Mouse (Mus musculus) brain, embryonic 18.5 days (tissue): ENCODE results near the gene Chchd6.

Experiments used
- DNase-seq: peaks from one replicate; pipeline ENCODE4 v3.0.0-alpha.2; 2012; ENCODE audit warnings: low read depth, low spot score

Gene Chchd6

GRCm38 (mm10) chr6:89407247-89407889 lies 188.1 kb downstream of the Chchd6 start:
- DNase-seq: no peak

- no peak for DNase-seq
Observed at GRCm38 (mm10) chr6:89404964-89405363, 190.5 kb downstream of the Chchd6 start.

- no peak for DNase-seq
Observed at GRCm38 (mm10) chr6:89403257-89404225, 191.9 kb downstream of the Chchd6 start.

- no peak for DNase-seq
Observed at GRCm38 (mm10) chr6:89402406-89402805, 193.0 kb downstream of the Chchd6 start.

GRCm38 (mm10) chr6:89399564-89399963 lies 195.9 kb downstream of the Chchd6 start:
- no peak for DNase-seq

- DNase-seq: no peak
Observed at GRCm38 (mm10) chr6:89397919-89398318, 197.5 kb downstream of the Chchd6 start.

GRCm38 (mm10) chr6:89393820-89394219 lies 201.6 kb downstream of the Chchd6 start:
- no peak for DNase-seq

- DNase-seq: no peak
Observed at GRCm38 (mm10) chr6:89392213-89392612, 203.2 kb downstream of the Chchd6 start.

- DNase-seq: no peak
Observed at GRCm38 (mm10) chr6:89389771-89390170, 205.7 kb downstream of the Chchd6 start.

GRCm38 (mm10) chr6:89386956-89387355 lies 208.5 kb downstream of the Chchd6 start:
- no peak for DNase-seq

GRCm38 (mm10) chr6:89384699-89385098 lies 210.8 kb downstream of the Chchd6 start:
- no peak for DNase-seq

- DNase-seq: no peak
Observed at GRCm38 (mm10) chr6:89381851-89382250, 213.6 kb downstream of the Chchd6 start.

- DNase-seq: no peak
Observed at GRCm38 (mm10) chr6:89381172-89381571, 214.3 kb downstream of the Chchd6 start.

GRCm38 (mm10) chr6:89380751-89381150 lies 214.7 kb downstream of the Chchd6 start:
- DNase-seq: no peak

GRCm38 (mm10) chr6:89378264-89378663 lies 217.2 kb downstream of the Chchd6 start:
- DNase-seq: no peak

GRCm38 (mm10) chr6:89368812-89369211 lies 226.6 kb downstream of the Chchd6 start:
- DNase-seq: no peak

- no peak for DNase-seq
Observed at GRCm38 (mm10) chr6:89364342-89364741, 231.1 kb downstream of the Chchd6 start.

GRCm38 (mm10) chr6:89363107-89363451 lies 232.4 kb downstream of the Chchd6 start:
- DNase-seq: no peak

- DNase-seq: no peak
Observed at GRCm38 (mm10) chr6:89362281-89363106, 233.0 kb downstream of the Chchd6 start, which contains the start of gene Plxna1. Gene Plxna1 (minus strand): TSS chr6:89362620.

- no peak for DNase-seq
Observed at GRCm38 (mm10) chr6:89361418-89362280, 233.8 kb downstream of the Chchd6 start.
